Mouse (Mus musculus): ENCODE data around the gene Ube2t. TPM values are rescaled to one million over a fixed set of nuclear protein-coding genes. Genes with fewer than 3 reads are reported as not detected.

Gene Ube2t
- polyA plus RNA-seq, 1 experiment = 99.6 TPM

GRCm38 (mm10) chr1:134938233-134938632 lies 24.1 kb upstream of the Ube2t start:
- Histone ChIP-seq H3K36me3 (ENCODE audit: control insufficient read depth, insufficient read depth, low read length, poor library complexity, severe bottlenecking) (no peaks in the 10 kb centered on the region), H3K9ac (ENCODE audit: low read depth, poor library complexity, severe bottlenecking) (no peak overlapping the region), H3K27ac (ENCODE audit: insufficient read depth, low read length) (no peak overlapping the region), H3K27me3 (ENCODE audit: control insufficient read depth, insufficient read depth, low read length, poor library complexity, severe bottlenecking) (no peaks in the 10 kb centered on the region), H3K9me3 (replicated peaks; ENCODE audit: control insufficient read depth, insufficient read depth, low read length, poor library complexity, severe bottlenecking) (no peaks in the 10 kb centered on the region), H3K4me3 (ENCODE audit: low read depth, low read length) (no peak overlapping the region), H3K4me1 (ENCODE audit: control insufficient read depth, insufficient read depth, low read length) (no peaks in the 10 kb centered on the region)
- TF ChIP-seq EP300 (IDR thresholded peaks at IDR 0.05; ENCODE audit: insufficient read depth, low read depth, low read length) (no peak), POLR2A (IDR thresholded peaks at IDR 0.05; ENCODE audit: insufficient read depth, low read length) (no peak), CTCF (IDR thresholded peaks at IDR 0.05; ENCODE audit: low read depth, low read length) (no peak)

DNA sequence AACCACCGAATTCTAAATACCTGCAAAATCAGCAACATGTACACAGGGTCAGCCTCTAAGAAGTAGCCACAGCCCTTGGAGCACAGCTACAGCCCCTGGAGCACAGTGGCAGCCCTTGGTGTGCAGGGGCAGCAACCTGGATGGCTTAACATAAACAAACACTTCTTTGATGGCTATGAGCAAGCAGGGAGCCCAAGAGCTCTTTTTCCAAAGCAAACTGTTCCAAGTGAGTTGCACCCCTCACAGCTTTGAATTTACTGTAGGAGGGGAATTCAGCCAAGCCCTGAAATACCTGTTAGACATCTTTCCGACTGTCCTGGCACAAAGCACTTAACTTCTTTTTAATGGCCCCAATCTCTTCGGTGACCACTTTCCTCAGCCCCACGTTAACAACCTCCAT lies 21.5 kb upstream of the Ube2t start:
- no peak overlapping the region for H3K9ac ChIP-seq (ENCODE audit: low read depth, poor library complexity, severe bottlenecking)
- no peak for TF ChIP-seq EP300 (IDR thresholded peaks at IDR 0.05; ENCODE audit: insufficient read depth, low read depth, low read length)
- no peak for TF ChIP-seq CTCF (IDR thresholded peaks at IDR 0.05; ENCODE audit: low read depth, low read length)
- no peak for TF ChIP-seq POLR2A (IDR thresholded peaks at IDR 0.05; ENCODE audit: insufficient read depth, low read length)
- H3K36me3 ChIP-seq (ENCODE audit: control insufficient read depth, insufficient read depth, low read length, poor library complexity, severe bottlenecking) = no peaks in the 10 kb centered on the region
- H3K27ac ChIP-seq (ENCODE audit: insufficient read depth, low read length) = no peak overlapping the region
- H3K4me3 ChIP-seq (ENCODE audit: low read depth, low read length) = no peak overlapping the region
- no peaks in the 10 kb centered on the region for H3K27me3 ChIP-seq (ENCODE audit: control insufficient read depth, insufficient read depth, low read length, poor library complexity, severe bottlenecking)
- no peaks in the 10 kb centered on the region for H3K4me1 ChIP-seq (ENCODE audit: control insufficient read depth, insufficient read depth, low read length)
- no peaks in the 10 kb centered on the region for H3K9me3 ChIP-seq (replicated peaks; ENCODE audit: control insufficient read depth, insufficient read depth, low read length, poor library complexity, severe bottlenecking)

DNA sequence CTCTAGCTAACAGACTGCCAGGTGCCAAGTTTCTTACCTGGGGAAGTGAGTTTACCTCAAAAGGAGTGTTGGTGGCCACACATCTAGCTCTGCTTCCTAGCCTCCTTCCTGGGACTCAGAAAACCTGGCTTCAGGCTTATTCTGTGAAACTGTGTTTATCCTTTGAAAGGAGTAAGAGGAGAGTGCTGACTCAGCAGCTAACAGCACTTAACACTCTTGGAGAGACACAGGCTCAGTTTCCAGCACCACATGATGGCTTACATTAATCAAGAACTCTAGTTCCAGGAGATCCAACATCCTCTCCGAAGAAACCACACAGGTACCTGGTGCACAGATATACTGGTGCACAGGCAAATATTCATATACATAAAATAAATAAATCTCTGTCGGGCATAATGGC lies 19.5 kb upstream of the Ube2t start:
- no peaks in the 10 kb centered on the region; the same call in 1 of the 2 replicates for H3K36me3 ChIP-seq (ENCODE audit: control insufficient read depth, insufficient read depth, low read length, poor library complexity, severe bottlenecking)
- no peak overlapping the region for H3K4me3 ChIP-seq (ENCODE audit: low read depth, low read length)
- TF ChIP-seq CTCF (IDR thresholded peaks at IDR 0.05; ENCODE audit: low read depth, low read length) (no peak), EP300 (IDR thresholded peaks at IDR 0.05; ENCODE audit: insufficient read depth, low read depth, low read length) (no peak), POLR2A (IDR thresholded peaks at IDR 0.05; ENCODE audit: insufficient read depth, low read length) (no peak)
- H3K9ac ChIP-seq (ENCODE audit: low read depth, poor library complexity, severe bottlenecking) = no peak overlapping the region
- H3K9me3 ChIP-seq (replicated peaks; ENCODE audit: control insufficient read depth, insufficient read depth, low read length, poor library complexity, severe bottlenecking) = no peaks in the 10 kb centered on the region
- no peaks in the 10 kb centered on the region for H3K4me1 ChIP-seq (ENCODE audit: control insufficient read depth, insufficient read depth, low read length)
- no peaks in the 10 kb centered on the region for H3K27me3 ChIP-seq (ENCODE audit: control insufficient read depth, insufficient read depth, low read length, poor library complexity, severe bottlenecking)
- H3K27ac ChIP-seq (ENCODE audit: insufficient read depth, low read length) = no peak overlapping the region

GRCm38 (mm10) chr1:134947590-134947989 lies 14.8 kb upstream of the Ube2t start:
- no peaks in the 10 kb centered on the region; the same call in 1 of the 2 replicates for H3K36me3 ChIP-seq (ENCODE audit: control insufficient read depth, insufficient read depth, low read length, poor library complexity, severe bottlenecking)
- TF ChIP-seq POLR2A (IDR thresholded peaks at IDR 0.05; ENCODE audit: insufficient read depth, low read length) = no peak
- H3K4me1 ChIP-seq (ENCODE audit: control insufficient read depth, insufficient read depth, low read length) = no peaks in the 10 kb centered on the region
- H3K9me3 ChIP-seq (replicated peaks; ENCODE audit: control insufficient read depth, insufficient read depth, low read length, poor library complexity, severe bottlenecking) = no peaks in the 10 kb centered on the region
- H3K9ac ChIP-seq (ENCODE audit: low read depth, poor library complexity, severe bottlenecking) = no peak overlapping the region
- no peaks in the 10 kb centered on the region for H3K27me3 ChIP-seq (ENCODE audit: control insufficient read depth, insufficient read depth, low read length, poor library complexity, severe bottlenecking)
- H3K4me3 ChIP-seq (ENCODE audit: low read depth, low read length) = no peak overlapping the region
- no peak overlapping the region for H3K27ac ChIP-seq (ENCODE audit: insufficient read depth, low read length)

DNA sequence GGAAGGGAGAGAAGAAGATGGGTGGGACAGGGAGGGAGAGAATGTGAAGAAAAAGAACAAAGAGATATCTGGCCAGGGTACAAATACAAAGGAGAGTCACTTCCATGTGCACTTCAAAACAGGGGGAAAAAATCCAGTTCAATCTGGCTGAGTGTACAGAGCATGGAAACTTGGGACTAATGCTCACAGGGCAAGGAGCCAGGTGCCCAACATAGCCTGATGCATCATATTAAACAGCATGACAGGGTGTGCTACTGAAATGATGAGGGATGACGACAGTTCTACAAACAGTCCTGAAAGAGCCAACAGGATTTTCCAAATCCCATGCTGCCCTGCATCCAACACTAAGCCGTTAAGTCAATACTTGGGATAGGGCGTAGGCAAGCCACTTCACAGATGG lies 12.4 kb upstream of the Ube2t start:
- no peak overlapping the region for H3K27ac ChIP-seq (ENCODE audit: insufficient read depth, low read length)
- no peaks in the 10 kb centered on the region for H3K9me3 ChIP-seq (replicated peaks; ENCODE audit: control insufficient read depth, insufficient read depth, low read length, poor library complexity, severe bottlenecking)
- no peaks in the 10 kb centered on the region; the same call in 1 of the 2 replicates for H3K36me3 ChIP-seq (ENCODE audit: control insufficient read depth, insufficient read depth, low read length, poor library complexity, severe bottlenecking)
- no peaks in the 10 kb centered on the region for H3K27me3 ChIP-seq (ENCODE audit: control insufficient read depth, insufficient read depth, low read length, poor library complexity, severe bottlenecking)
- H3K4me1 ChIP-seq (ENCODE audit: control insufficient read depth, insufficient read depth, low read length) = no peaks in the 10 kb centered on the region
- TF ChIP-seq POLR2A (IDR thresholded peaks at IDR 0.05; ENCODE audit: insufficient read depth, low read length) = no peak
- no peak for TF ChIP-seq CTCF (IDR thresholded peaks at IDR 0.05; ENCODE audit: low read depth, low read length)
- TF ChIP-seq EP300 (IDR thresholded peaks at IDR 0.05; ENCODE audit: insufficient read depth, low read depth, low read length) = no peak
- H3K4me3 ChIP-seq (ENCODE audit: low read depth, low read length) = no peak overlapping the region
- no peak overlapping the region for H3K9ac ChIP-seq (ENCODE audit: low read depth, poor library complexity, severe bottlenecking)

- peak overlapping the region; percentile 67 for H3K9ac ChIP-seq (ENCODE audit: low read depth, poor library complexity, severe bottlenecking)
These were observed 7.2 kb upstream of the Ube2t start for GRCm38 (mm10) chr1:134955050-134955636.

More at GRCm38 (mm10) chr1:134955050-134955636, 7.2 kb upstream of the Ube2t start:
- Histone ChIP-seq H3K27me3 (ENCODE audit: control insufficient read depth, insufficient read depth, low read length, poor library complexity, severe bottlenecking) (no peaks in the 10 kb centered on the region), H3K27ac (ENCODE audit: insufficient read depth, low read length) (no peak overlapping the region), H3K4me1 (ENCODE audit: control insufficient read depth, insufficient read depth, low read length) (no peaks in the 10 kb centered on the region), H3K9me3 (replicated peaks; ENCODE audit: control insufficient read depth, insufficient read depth, low read length, poor library complexity, severe bottlenecking) (no peaks in the 10 kb centered on the region), H3K4me3 (ENCODE audit: low read depth, low read length) (peak overlapping the region; percentile 92), H3K36me3 (ENCODE audit: control insufficient read depth, insufficient read depth, low read length, poor library complexity, severe bottlenecking) (no peaks in the 10 kb centered on the region)
- TF ChIP-seq CTCF (IDR thresholded peaks at IDR 0.05; ENCODE audit: low read depth, low read length) (no peak), EP300 (IDR thresholded peaks at IDR 0.05; ENCODE audit: insufficient read depth, low read depth, low read length) (no peak)
